Mouse (Mus musculus) ES-Bruce4 (cell line): ENCODE measurements around the gene Bahcc1.

Experiments
- CTCF ChIP-seq: IDR thresholded peaks from one replicate; pipeline ENCODE4 v1.8.1; 2011; ENCODE audit warnings: low read depth, low read length
- EP300 ChIP-seq: IDR thresholded peaks from 2 replicates; pipeline ENCODE4 v1.6.1; 2011; ENCODE audit warnings: low read depth, low read length; ENCODE audit not compliant: insufficient read depth
- POLR2A ChIP-seq: IDR thresholded peaks from one replicate; pipeline ENCODE4 v1.8.1; 2011; ENCODE audit warnings: low read length; ENCODE audit not compliant: insufficient read depth

- TF ChIP-seq CTCF (no peak), EP300 (no peak), POLR2A (no peak)
Measured at GRCm38 (mm10) chr11:120299484-120299883, 66.7 kb downstream of the Bahcc1 start.
